Mouse (Mus musculus) C2C12 (cell line): ENCODE measurements around the gene Cyp4f17. TPM values are rescaled to one million over a fixed set of nuclear protein-coding genes. Genes with fewer than 3 reads are reported as not detected.
"Not testable (repeated sequence)": the region's sequence is repeated elsewhere in the genome, so short reads cannot be mapped to it uniquely, and the experiment has no call there.

Source experiments
- H3K27me3 ChIP-seq: one replicate; pipeline ENCODE4 v1.6.1; 2011; ENCODE audit not compliant: control insufficient read depth, insufficient read depth, insufficient read length
- H3K36me3 ChIP-seq: one replicate; pipeline ENCODE4 v1.6.1; 2011; ENCODE audit not compliant: control insufficient read depth, insufficient read depth
- H3K4me3 ChIP-seq: one replicate; pipeline ENCODE4 v1.5.1; 2011; ENCODE audit warnings: mild to moderate bottlenecking, control low read depth; ENCODE audit not compliant: poor library complexity, insufficient read depth, severe bottlenecking
- H3K79me2 ChIP-seq: one replicate; pipeline ENCODE4 v1.6.1; 2011; ENCODE audit not compliant: control insufficient read depth, insufficient read depth
- H3K79me3 ChIP-seq: one replicate; pipeline ENCODE4 v1.6.1; 2011; ENCODE audit warnings: low read depth, control low read depth
- H3ac ChIP-seq: one replicate; pipeline ENCODE3; 2011; ENCODE audit warnings: low read depth; ENCODE audit not compliant: control insufficient read depth, insufficient read length
- CEBPB ChIP-seq: IDR thresholded peaks from one replicate; pipeline ENCODE4 v1.6.1; 2011; ENCODE audit warnings: low read depth, mild to moderate bottlenecking, control low read depth, moderate library complexity
- CTCF ChIP-seq: IDR thresholded peaks from one replicate; pipeline ENCODE4 v1.5.1; 2011; ENCODE audit not compliant: control insufficient read depth, insufficient read depth, insufficient read length
- FOSL1 ChIP-seq: IDR thresholded peaks from one replicate; pipeline ENCODE4 v1.8.0; 2011; ENCODE audit warnings: mild to moderate bottlenecking, low read length; ENCODE audit not compliant: poor library complexity, insufficient read depth, severe bottlenecking
- MAX ChIP-seq: IDR thresholded peaks from one replicate; pipeline ENCODE4 v1.6.1; 2011; ENCODE audit warnings: mild to moderate bottlenecking, control low read depth
- MYOD1 ChIP-seq: IDR thresholded peaks from one replicate; pipeline ENCODE4 v1.6.1; 2011; ENCODE audit warnings: low read depth; ENCODE audit not compliant: control insufficient read depth, insufficient read length
- MYOG ChIP-seq: IDR thresholded peaks from one replicate; pipeline ENCODE4 v1.6.1; 2011; ENCODE audit not compliant: control insufficient read depth, insufficient read length; ENCODE audit errors: extremely low read depth
- USF1 ChIP-seq: IDR thresholded peaks from one replicate; pipeline ENCODE4 v1.6.1; 2011; ENCODE audit warnings: low read depth, mild to moderate bottlenecking, control low read depth, moderate library complexity
- polyA plus RNA-seq: library from polyadenylated mRNA; unstranded; fragments of >200 nt; fragmentation: generic; extraction: Trizol; gene quantifications from one replicate; pipeline ENCODE4 v1.2.1, GENCODE M21; 2012; ENCODE audit warnings: missing spikeins

The Cyp4f17 gene
- polyA plus RNA-seq, 1 experiment: 1.3 TPM

DNA sequence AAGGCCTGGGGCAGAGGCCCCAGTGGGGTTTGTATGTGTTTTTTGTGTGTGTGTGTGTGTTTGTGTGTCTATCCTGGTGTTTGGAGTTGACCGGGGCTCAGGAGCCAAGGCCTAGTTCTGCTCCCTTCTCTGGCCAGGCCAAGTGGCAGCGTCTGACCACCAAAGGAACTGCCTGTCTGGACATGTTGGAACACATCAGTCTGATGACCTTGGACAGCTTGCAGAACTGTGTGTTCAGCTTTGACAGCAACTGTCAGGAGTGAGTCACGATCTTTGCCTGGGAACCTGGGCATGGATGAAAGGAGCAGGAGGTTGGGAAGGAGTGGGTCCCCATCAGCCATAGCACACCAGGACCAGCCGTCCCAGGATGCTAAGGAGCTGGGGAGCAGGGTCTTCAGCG lies 16.1 kb downstream of the Cyp4f17 start:
- H3ac ChIP-seq: no peak overlapping the region
- H3K36me3 ChIP-seq: no peaks in the 10 kb centered on the region
- TF ChIP-seq MYOD1 (no peak), MYOG (no peak), CEBPB (no peak), USF1 (no peak), CTCF (no peak), MAX (no peak), FOSL1 (no peak)
- H3K79me3 ChIP-seq: no peaks in the 10 kb centered on the region
- no peak overlapping the region for H3K4me3 ChIP-seq
- H3K27me3 ChIP-seq: no peaks in the 10 kb centered on the region
- no peaks in the 10 kb centered on the region for H3K79me2 ChIP-seq

DNA sequence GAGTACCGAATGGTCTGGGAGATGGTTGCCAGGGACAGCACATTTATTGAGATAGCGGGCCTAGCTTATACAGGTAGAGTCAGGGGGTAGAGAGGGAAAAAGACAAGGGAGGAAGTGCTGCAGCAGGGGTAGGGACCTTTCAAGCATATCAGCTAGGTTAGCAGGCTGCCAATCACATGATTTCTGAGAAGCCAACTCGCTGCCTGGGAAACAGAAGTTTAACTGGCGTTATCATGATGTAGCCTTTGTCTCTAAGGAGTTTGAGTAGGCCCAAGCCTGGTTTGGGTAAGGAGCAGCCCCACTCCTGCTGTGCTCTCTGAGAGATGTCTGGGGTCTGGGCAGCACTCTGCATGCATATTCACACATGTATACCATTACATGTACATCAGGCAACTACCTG lies 16.5 kb downstream of the Cyp4f17 start:
- no peaks in the 10 kb centered on the region for H3K79me2 ChIP-seq
- no peaks in the 10 kb centered on the region for H3K36me3 ChIP-seq
- no peaks in the 10 kb centered on the region for H3K27me3 ChIP-seq
- H3ac ChIP-seq: no peak overlapping the region
- no peaks in the 10 kb centered on the region for H3K79me3 ChIP-seq
- TF ChIP-seq CEBPB (no peak), MAX (no peak), USF1 (no peak), MYOG (no peak), CTCF (no peak), FOSL1 (no peak), MYOD1 (no peak)
- H3K4me3 ChIP-seq: no peak overlapping the region

DNA sequence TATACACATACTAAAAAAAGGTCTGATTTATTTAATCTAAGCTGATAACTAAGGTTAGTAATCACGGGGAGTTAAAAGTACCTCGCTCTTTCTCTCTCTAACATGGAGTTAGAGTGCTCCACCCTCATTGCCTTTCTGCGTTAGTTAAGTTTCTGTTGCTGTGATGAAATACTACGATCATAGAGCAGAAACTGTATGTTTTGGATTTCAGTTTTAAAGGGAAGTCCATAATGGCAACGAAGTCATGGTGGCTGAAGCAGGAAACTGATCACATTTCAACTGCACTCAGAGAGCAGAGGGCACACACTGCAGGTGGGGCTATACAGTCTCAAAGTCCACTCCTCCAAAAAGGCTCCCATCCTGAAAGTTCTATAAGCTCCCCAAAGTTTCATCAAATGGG lies 17.0 kb downstream of the Cyp4f17 start:
- Histone ChIP-seq H3K79me2 (no peaks in the 10 kb centered on the region), H3ac (no peak overlapping the region), H3K36me3 (no peaks in the 10 kb centered on the region), H3K79me3 (no peaks in the 10 kb centered on the region), H3K27me3 (no peaks in the 10 kb centered on the region), H3K4me3 (no peak overlapping the region)
- TF ChIP-seq FOSL1 (no peak), MYOG (no peak), MYOD1 (no peak), CTCF (no peak), MAX (no peak), USF1 (no peak), CEBPB (no peak)

DNA sequence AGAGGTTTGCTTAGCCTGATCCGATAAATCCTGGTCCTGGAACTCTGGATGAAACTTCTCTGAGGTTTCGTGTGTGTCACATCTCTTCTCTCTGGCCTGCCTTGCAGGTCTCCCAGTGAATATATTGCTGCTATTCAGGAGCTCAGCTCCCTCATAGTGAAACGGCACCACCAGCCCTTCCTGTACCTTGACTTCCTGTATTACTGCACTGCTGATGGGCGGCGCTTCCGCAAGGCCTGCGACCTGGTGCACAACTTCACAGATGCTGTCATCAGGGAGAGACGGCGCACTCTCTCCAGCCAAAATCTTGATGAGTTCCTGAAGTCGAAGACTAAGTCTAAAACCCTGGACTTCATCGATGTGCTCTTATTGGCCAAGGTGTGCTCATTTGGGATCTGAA lies 18.0 kb downstream of the Cyp4f17 start:
- H3K79me3 ChIP-seq: no peaks in the 10 kb centered on the region
- TF ChIP-seq USF1: no peak
- TF ChIP-seq MYOD1: no peak
- no peak for TF ChIP-seq FOSL1
- TF ChIP-seq CTCF: no peak
- TF ChIP-seq MAX: no peak
- no peak for TF ChIP-seq CEBPB
- TF ChIP-seq MYOG: no peak
- no peaks in the 10 kb centered on the region for H3K79me2 ChIP-seq
- no peaks in the 10 kb centered on the region for H3K27me3 ChIP-seq
- no peak overlapping the region for H3ac ChIP-seq
- no peaks in the 10 kb centered on the region for H3K36me3 ChIP-seq
- H3K4me3 ChIP-seq: no peak overlapping the region

DNA sequence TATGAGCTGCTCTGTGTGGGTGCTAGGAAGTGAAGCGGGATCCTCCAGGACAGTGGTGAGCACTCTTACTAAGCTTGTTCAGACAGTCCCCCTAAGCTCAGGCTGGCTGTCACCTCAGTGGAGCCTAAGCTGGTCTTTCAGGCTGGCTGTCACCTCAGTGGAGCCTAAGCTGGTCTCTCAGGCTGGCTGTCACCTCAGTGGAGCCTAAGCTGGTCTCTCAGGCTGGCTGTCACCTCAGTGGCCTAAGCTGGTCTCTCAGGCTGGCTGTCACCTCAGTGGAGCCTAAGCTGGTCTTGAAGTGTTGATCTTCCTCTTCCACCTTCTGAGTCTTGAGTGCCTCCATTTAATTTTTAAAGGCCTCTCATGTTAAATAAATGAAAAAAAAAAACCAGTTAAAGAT lies 20.5 kb downstream of the Cyp4f17 start:
- H3ac ChIP-seq, H3K36me3 ChIP-seq, H3K79me2 ChIP-seq, H3K79me3 ChIP-seq, H3K27me3 ChIP-seq, H3K4me3 ChIP-seq: not testable (repeated sequence)

DNA sequence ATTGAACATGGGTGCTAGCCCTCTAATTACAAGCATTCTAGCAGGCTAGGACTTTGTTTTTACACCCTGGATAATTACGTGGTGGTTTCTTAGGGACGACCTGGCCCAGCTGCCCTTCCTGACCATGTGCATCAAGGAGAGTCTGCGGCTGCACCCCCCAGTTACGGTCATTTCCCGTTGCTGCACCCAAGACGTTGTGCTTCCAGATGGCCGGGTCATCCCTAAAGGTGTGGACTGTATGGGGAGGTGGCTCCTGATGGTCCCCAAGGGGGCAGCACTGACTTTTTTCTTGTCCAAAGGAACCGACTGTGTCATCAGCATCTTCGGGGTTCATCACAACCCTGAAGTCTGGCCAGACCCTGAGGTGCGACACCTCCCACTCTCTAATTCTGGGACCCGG lies 21.9 kb downstream of the Cyp4f17 start:
- TF ChIP-seq CEBPB: no peak
- TF ChIP-seq FOSL1: no peak
- TF ChIP-seq USF1: no peak
- no peak for TF ChIP-seq MYOD1
- no peak for TF ChIP-seq MAX
- TF ChIP-seq MYOG: no peak
- TF ChIP-seq CTCF: no peak
- Histone ChIP-seq H3ac (no peak overlapping the region), H3K79me3 (no peaks in the 10 kb centered on the region), H3K79me2 (no peaks in the 10 kb centered on the region), H3K36me3 (no peaks in the 10 kb centered on the region), H3K27me3 (no peaks in the 10 kb centered on the region), H3K4me3 (no peak overlapping the region)
